Mouse (Mus musculus): ENCODE results near the gene Rab2b. TPM values are rescaled to one million over a fixed set of nuclear protein-coding genes. Genes with fewer than 3 reads are reported as not detected.
"Not testable (repeated sequence)": the region's sequence is repeated elsewhere in the genome, so short reads cannot be mapped to it uniquely, and the experiment has no call there.

Rab2b gene
- polyA plus RNA-seq, 1 experiment from 2014 or later = 16.7 TPM

- H3K4me2 ChIP-seq = peak overlapping the region; percentile 86
- peak overlapping the region; percentile 76 for H3K4me3 ChIP-seq
- no peak for ATAC-seq (ENCODE audit: borderline replicate concordance, extremely low read depth, low FRiP score, low TSS enrichment)
- WGBS = 82% methylated on average over 26 of the region's 26 CpGs
- H3K36me3 ChIP-seq = peaks cover 36% of the 10 kb centered on the region
- no peaks in the 10 kb centered on the region for H3K9me3 ChIP-seq
- peaks cover 45% of the 10 kb centered on the region for H3K4me1 ChIP-seq
- H3K9ac ChIP-seq = 0 out of 2 replicates have a peak overlapping the region, but pooled peaks have one; percentile 87
- H3K27ac ChIP-seq = peak overlapping the region; percentile 89; the same call in 1 of the 2 replicates
- H3K27me3 ChIP-seq = no peaks in the 10 kb centered on the region
These were observed 34.8 kb upstream of the Rab2b start for GRCm38 (mm10) chr14:52313931-52314807.

GRCm38 (mm10) chr14:52310906-52311305 is 31.6 kb upstream of the Rab2b start:
- H3K27ac ChIP-seq = no peak overlapping the region
- peaks cover 37% of the 10 kb centered on the region for H3K4me1 ChIP-seq
- no peaks in the 10 kb centered on the region for H3K27me3 ChIP-seq
- ATAC-seq (ENCODE audit: borderline replicate concordance, extremely low read depth, low FRiP score, low TSS enrichment) = no peak
- 90% methylated on average over 2 of the region's 2 CpGs for WGBS
- H3K4me3 ChIP-seq = no peak overlapping the region
- peaks cover 36% of the 10 kb centered on the region for H3K36me3 ChIP-seq
- no peaks in the 10 kb centered on the region for H3K9me3 ChIP-seq
- no peak overlapping the region for H3K4me2 ChIP-seq
- H3K9ac ChIP-seq = no peak overlapping the region

- not testable (repeated sequence) for H3K9ac ChIP-seq; H3K4me2 ChIP-seq; H3K4me3 ChIP-seq; ATAC-seq (ENCODE audit: borderline replicate concordance, extremely low read depth, low FRiP score, low TSS enrichment); H3K27ac ChIP-seq; H3K9me3 ChIP-seq; H3K27me3 ChIP-seq
- 95% methylated on average over 5 of the region's 6 CpGs for WGBS
- H3K36me3 ChIP-seq = peaks cover 36% of the 10 kb centered on the region
- peaks cover 35% of the 10 kb centered on the region for H3K4me1 ChIP-seq
These were observed 31.0 kb upstream of the Rab2b start for GRCm38 (mm10) chr14:52310343-52310742.

GRCm38 (mm10) chr14:52306100-52306499 is 26.8 kb upstream of the Rab2b start:
- ATAC-seq (ENCODE audit: borderline replicate concordance, extremely low read depth, low FRiP score, low TSS enrichment) = no peak
- no peak overlapping the region for H3K4me3 ChIP-seq
- WGBS = 93% methylated on average over 2 of the region's 2 CpGs
- H3K4me1 ChIP-seq = peaks cover 6% of the 10 kb centered on the region; the same call in 1 of the 2 replicates
- no peaks in the 10 kb centered on the region; the same call in 1 of the 2 replicates for H3K36me3 ChIP-seq
- H3K9ac ChIP-seq = no peak overlapping the region
- no peaks in the 10 kb centered on the region for H3K27me3 ChIP-seq
- H3K9me3 ChIP-seq = no peaks in the 10 kb centered on the region
- H3K4me2 ChIP-seq = no peak overlapping the region
- no peak overlapping the region for H3K27ac ChIP-seq

GRCm38 (mm10) chr14:52304644-52305271 is 25.4 kb upstream of the Rab2b start, which contains the start of gene Mettl3:
TSS of gene Mettl3 (minus strand) at chr14:52305128.
- Histone ChIP-seq H3K27ac (peak within 1 kb of the TSS; percentile 95), H3K27me3 (no peaks in the 10 kb centered on the region), H3K4me1 (peaks cover 6% of the 10 kb centered on the region; the same call in 1 of the 2 replicates), H3K4me3 (peak within 1 kb of the TSS; percentile 61), H3K36me3 (peaks cover 5% of the 10 kb centered on the region), H3K9me3 (no peaks in the 10 kb centered on the region), H3K4me2 (peak within 1 kb of the TSS; percentile 69), H3K9ac (peak within 1 kb of the TSS; percentile 71)
- under 1% methylated on average over 46 of the region's 46 CpGs for WGBS
- ATAC-seq (ENCODE audit: borderline replicate concordance, extremely low read depth, low FRiP score, low TSS enrichment) = peak; percentile 94

- not testable (repeated sequence) for H3K9ac ChIP-seq; H3K27ac ChIP-seq; H3K4me1 ChIP-seq; H3K9me3 ChIP-seq; H3K27me3 ChIP-seq; ATAC-seq (ENCODE audit: borderline replicate concordance, extremely low read depth, low FRiP score, low TSS enrichment); H3K4me3 ChIP-seq
- H3K4me2 ChIP-seq = peak overlapping the region; percentile 69
- peaks cover 16% of the 10 kb centered on the region for H3K36me3 ChIP-seq
- WGBS = 82% methylated on average over 3 of the region's 3 CpGs
These were observed 24.2 kb upstream of the Rab2b start for GRCm38 (mm10) chr14:52303517-52303916.

- H3K27me3 ChIP-seq = no peaks in the 10 kb centered on the region
- no peak overlapping the region for H3K4me3 ChIP-seq
- peaks cover 80% of the 10 kb centered on the region for H3K36me3 ChIP-seq
- H3K4me2 ChIP-seq = no peak overlapping the region
- no peak for ATAC-seq (ENCODE audit: borderline replicate concordance, extremely low read depth, low FRiP score, low TSS enrichment)
- no peaks in the 10 kb centered on the region for H3K9me3 ChIP-seq
- 71% methylated on average over 6 of the region's 6 CpGs for WGBS
- no peak overlapping the region for H3K9ac ChIP-seq
- no peak overlapping the region for H3K27ac ChIP-seq
- no peaks in the 10 kb centered on the region for H3K4me1 ChIP-seq
These were observed 16.4 kb upstream of the Rab2b start for GRCm38 (mm10) chr14:52295558-52296264.

GRCm38 (mm10) chr14:52284191-52284590 is 4.8 kb upstream of the Rab2b start:
- Histone ChIP-seq H3K36me3 (peaks cover 28% of the 10 kb centered on the region), H3K9ac (no peak overlapping the region), H3K4me1 (peaks cover 8% of the 10 kb centered on the region), H3K4me3 (no peak overlapping the region), H3K27ac (no peak overlapping the region), H3K4me2 (no peak overlapping the region), H3K27me3 (no peaks in the 10 kb centered on the region), H3K9me3 (no peaks in the 10 kb centered on the region)
- WGBS = 86% methylated on average over 3 of the region's 3 CpGs
- no peak for ATAC-seq (ENCODE audit: borderline replicate concordance, extremely low read depth, low FRiP score, low TSS enrichment)

- 97% methylated on average over 5 of the region's 5 CpGs for WGBS
- H3K36me3 ChIP-seq = peaks cover 25% of the 10 kb centered on the region
- ATAC-seq (ENCODE audit: borderline replicate concordance, extremely low read depth, low FRiP score, low TSS enrichment) = no peak
- no peak overlapping the region for H3K4me2 ChIP-seq
- H3K4me1 ChIP-seq = peaks cover 8% of the 10 kb centered on the region
- H3K27me3 ChIP-seq = no peaks in the 10 kb centered on the region
- H3K9me3 ChIP-seq = no peaks in the 10 kb centered on the region
- H3K9ac ChIP-seq = no peak overlapping the region
- H3K4me3 ChIP-seq = no peak overlapping the region
- no peak overlapping the region for H3K27ac ChIP-seq
These were observed 4.3 kb upstream of the Rab2b start for GRCm38 (mm10) chr14:52283629-52284028.

- H3K9ac ChIP-seq = peak overlapping the region; percentile 79
- H3K4me1 ChIP-seq = peaks cover 13% of the 10 kb centered on the region
- under 1% methylated on average over 21 of the region's 21 CpGs for WGBS
- H3K4me2 ChIP-seq = peak overlapping the region; percentile 67
- peak overlapping the region; percentile 76 for H3K27ac ChIP-seq
- peaks cover 7% of the 10 kb centered on the region; the same call in 1 of the 2 replicates for H3K36me3 ChIP-seq
- H3K9me3 ChIP-seq = no peaks in the 10 kb centered on the region
- peak overlapping the region; percentile 87 for H3K4me3 ChIP-seq
- no peaks in the 10 kb centered on the region for H3K27me3 ChIP-seq
- ATAC-seq (ENCODE audit: borderline replicate concordance, extremely low read depth, low FRiP score, low TSS enrichment) = peak; percentile 34
These were observed 389 bp upstream of the Rab2b start for GRCm38 (mm10) chr14:52279747-52280120.

GRCm38 (mm10) chr14:52277210-52277609 is 2.1 kb downstream of the Rab2b start:
- Histone ChIP-seq H3K27ac (no peak overlapping the region), H3K27me3 (no peaks in the 10 kb centered on the region), H3K4me2 (no peak overlapping the region), H3K9ac (no peak overlapping the region), H3K4me3 (no peak overlapping the region), H3K36me3 (peaks cover 10% of the 10 kb centered on the region; the same call in 1 of the 2 replicates), H3K4me1 (peaks cover 13% of the 10 kb centered on the region), H3K9me3 (no peaks in the 10 kb centered on the region)
- WGBS = 93% methylated on average over 4 of the region's 4 CpGs
- no peak for ATAC-seq (ENCODE audit: borderline replicate concordance, extremely low read depth, low FRiP score, low TSS enrichment)
